ENCODE assay signal across 13 mouse cellular contexts in genomic region chr13:60071595-60071994, GRCm38 (mm10).
DNase-seq lines count a peak whose midpoint lies in the region; ATAC-seq and TF ChIP-seq lines count a peak whose summit lies in the region.
"Had no signal": no experiment of that assay in that cellular context is flagged by ENCODE, and none has a peak within 500 bp of the region (broad histone marks: within the 10 kb centered on the region; RNA-seq: fewer than 3 reads in every experiment).

No protein-coding gene starts in this region.

- no peak overlapping the region for H3K4me3 ChIP-seq in forebrain, embryonic 10.5 days
- H3K4me3 ChIP-seq in forebrain, embryonic 13.5 days: no peak overlapping the region
- no peak overlapping the region for H3K4me3 ChIP-seq in layer of hippocampus, adult 2 months
- no peak overlapping the region for H3K4me3 ChIP-seq in limb, embryonic 12.5 days (replicated peaks)
- H3K4me3 ChIP-seq in forebrain, embryonic 16.5 days (replicated peaks; ENCODE audit: low read length): no peak overlapping the region
- H3K4me3 ChIP-seq: liver, embryonic 13.5 days had no signal

- TF ChIP-seq CTCF in layer of hippocampus, adult 2 months (conservative IDR thresholded peaks at IDR 0.05): 0 out of 2 replicates have a peak, but pooled peaks have one; percentile 5

- no peaks in the 10 kb centered on the region for H3K36me3 ChIP-seq in forebrain, embryonic 10.5 days (replicated peaks)
- H3K36me3 ChIP-seq in forebrain, embryonic 13.5 days (ENCODE audit: poor library complexity, severe bottlenecking): no peaks in the 10 kb centered on the region
- H3K36me3 ChIP-seq in limb, embryonic 12.5 days: no peaks in the 10 kb centered on the region
- no peaks in the 10 kb centered on the region for H3K36me3 ChIP-seq in forebrain, embryonic 16.5 days (ENCODE audit: control insufficient read depth, insufficient read depth)
- H3K36me3 ChIP-seq: G1E; liver, embryonic 13.5 days had no signal

- no peaks in the 10 kb centered on the region for H3K27me3 ChIP-seq in forebrain, embryonic 10.5 days (ENCODE audit: poor library complexity, severe bottlenecking)
- H3K27me3 ChIP-seq in forebrain, embryonic 13.5 days: no peaks in the 10 kb centered on the region
- no peaks in the 10 kb centered on the region for H3K27me3 ChIP-seq in limb, embryonic 12.5 days
- no peaks in the 10 kb centered on the region for H3K27me3 ChIP-seq in forebrain, embryonic 16.5 days (replicated peaks; ENCODE audit: control insufficient read depth, insufficient read depth, low read length)
- H3K27me3 ChIP-seq: liver, embryonic 13.5 days had no signal

- no peak for ATAC-seq in forebrain, embryonic 13.5 days
- ATAC-seq in limb, embryonic 12.5 days (ENCODE audit: insufficient number of reproducible peaks, insufficient read depth, low FRiP score, low TSS enrichment, low read depth): no peak
- ATAC-seq in forebrain, embryonic 16.5 days: no peak
- ATAC-seq: forebrain, postnatal 0 days had no signal

- no peak for DNase-seq in forebrain, embryonic 10.5 days (ENCODE audit: extremely low spot score, low spot score)
- DNase-seq in layer of hippocampus, adult 2 months (ENCODE audit: low spot score in 2 of 2): no peak
- DNase-seq in layer of hippocampus, adult 18-20 months (ENCODE audit: low spot score in 2 of 2): no peak
- peak; percentile 84 for DNase-seq in gastrocnemius, postnatal 25 days
- DNase-seq in ovary, postnatal 36 days (ENCODE audit: low spot score): no peak
- DNase-seq: forebrain, postnatal 0 days; liver, embryonic 13.5 days; thymus, adult 2 months had no signal

- no peaks in the 10 kb centered on the region for H3K9me3 ChIP-seq in forebrain, embryonic 10.5 days
- H3K9me3 ChIP-seq in forebrain, embryonic 13.5 days (replicated peaks): no peaks in the 10 kb centered on the region
- H3K9me3 ChIP-seq in limb, embryonic 12.5 days: no peaks in the 10 kb centered on the region
- no peaks in the 10 kb centered on the region for H3K9me3 ChIP-seq in forebrain, embryonic 16.5 days (ENCODE audit: control insufficient read depth, low read length)
- H3K9me3 ChIP-seq: liver, embryonic 13.5 days had no signal

- H3K27ac ChIP-seq in forebrain, embryonic 10.5 days: peak overlapping the region; percentile 56
- H3K27ac ChIP-seq in forebrain, embryonic 13.5 days: no peak overlapping the region
- no peak overlapping the region for H3K27ac ChIP-seq in layer of hippocampus, adult 2 months
- H3K27ac ChIP-seq in limb, embryonic 12.5 days: peak overlapping the region; percentile 71
- H3K27ac ChIP-seq in forebrain, embryonic 16.5 days (ENCODE audit: low read length): no peak overlapping the region
- H3K27ac ChIP-seq: liver, embryonic 13.5 days; macrophage had no signal

- no peak overlapping the region for H3K9ac ChIP-seq in forebrain, embryonic 13.5 days
- no peak overlapping the region for H3K9ac ChIP-seq in limb, embryonic 12.5 days (replicated peaks)
- H3K9ac ChIP-seq in forebrain, embryonic 16.5 days (replicated peaks; ENCODE audit: low read depth, low read length): no peak overlapping the region
- H3K9ac ChIP-seq: forebrain, postnatal 0 days; liver, embryonic 13.5 days had no signal

- no peak overlapping the region for H3K4me2 ChIP-seq in forebrain, embryonic 13.5 days
- H3K4me2 ChIP-seq in limb, embryonic 12.5 days: no peak overlapping the region
- H3K4me2 ChIP-seq in forebrain, embryonic 16.5 days (ENCODE audit: low read length): no peak overlapping the region
- H3K4me2 ChIP-seq: liver, embryonic 13.5 days had no signal

- WGBS in forebrain, embryonic 10.5 days: 66% methylated on average over 9 of the region's 9 CpGs
- WGBS in forebrain, embryonic 13.5 days: 80% methylated on average over 9 of the region's 9 CpGs
- WGBS in limb, embryonic 12.5 days: 29% methylated on average over 9 of the region's 9 CpGs
- 78% methylated on average over 9 of the region's 9 CpGs for WGBS in forebrain, embryonic 16.5 days

- H3K4me1 ChIP-seq in forebrain, embryonic 10.5 days: peaks cover 55% of the 10 kb centered on the region
- peaks cover 11% of the 10 kb centered on the region for H3K4me1 ChIP-seq in forebrain, embryonic 13.5 days
- H3K4me1 ChIP-seq in limb, embryonic 12.5 days (replicated peaks): peaks cover 61% of the 10 kb centered on the region
- no peaks in the 10 kb centered on the region for H3K4me1 ChIP-seq in forebrain, embryonic 16.5 days (replicated peaks; ENCODE audit: control insufficient read depth, insufficient read depth, low read length)
- H3K4me1 ChIP-seq: liver, embryonic 13.5 days had no signal

Comparison
In these comparisons a context has a peak if more than half of its experiments do, and no peak if none do; other contexts are left out.
1. H3K27ac ChIP-seq: peak in forebrain, embryonic 10.5 days (single experiment) and limb, embryonic 12.5 days (single experiment); none in forebrain, embryonic 13.5 days (single experiment), layer of hippocampus, adult 2 months (single experiment) and forebrain, embryonic 16.5 days (single experiment).